Mouse (Mus musculus) myocyte (in vitro differentiated cells): ENCODE results near the gene Pdss2. TPM values are rescaled to one million over a fixed set of nuclear protein-coding genes. Genes with fewer than 3 reads are reported as not detected.

Experiments
- H3K27me3 ChIP-seq: one replicate; pipeline ENCODE4 v1.6.1; 2011; ENCODE audit not compliant: control insufficient read depth, insufficient read depth, insufficient read length
- H3K36me3 ChIP-seq: one replicate; pipeline ENCODE4 v1.6.1; 2011; ENCODE audit not compliant: control insufficient read depth, insufficient read depth
- H3K4me2 ChIP-seq: one replicate; pipeline ENCODE4 v1.6.1; 2011; ENCODE audit warnings: low read depth, control low read depth
- H3K4me3 ChIP-seq: one replicate; pipeline ENCODE4 v1.5.1; 2011; ENCODE audit warnings: mild to moderate bottlenecking, control low read depth, moderate library complexity
- H3K79me2 ChIP-seq: one replicate; pipeline ENCODE4 v1.6.1; 2011; ENCODE audit not compliant: control insufficient read depth, insufficient read depth
- H3ac ChIP-seq: one replicate; pipeline ENCODE4 v1.6.1; 2011; ENCODE audit not compliant: control insufficient read depth, insufficient read length
- CEBPB ChIP-seq: IDR thresholded peaks from 2 replicates; pipeline ENCODE4 v1.6.1; 2011; ENCODE audit warnings: mild to moderate bottlenecking, moderate library complexity; ENCODE audit not compliant: poor library complexity, insufficient read depth, severe bottlenecking
- E2F4 ChIP-seq: IDR thresholded peaks from one replicate; pipeline ENCODE4 v1.6.1; 2011; ENCODE audit warnings: mild to moderate bottlenecking, control low read depth, moderate library complexity; ENCODE audit not compliant: insufficient read depth
- MAX ChIP-seq: IDR thresholded peaks from one replicate; pipeline ENCODE4 v1.6.1; 2011; ENCODE audit warnings: low read depth, mild to moderate bottlenecking, control low read depth
- MYOD1 ChIP-seq, 3 experiments: IDR thresholded peaks; one replicate each; pipeline ENCODE4 v1.6.1; 2011; ENCODE audit warnings: control low read depth in 2 of 3, low read depth in 2 of 3, mild to moderate bottlenecking in 2 of 3, moderate library complexity in 1 of 3; ENCODE audit not compliant: insufficient read length in 2 of 3, control insufficient read depth in 1 of 3
- MYOG ChIP-seq, 3 experiments: IDR thresholded peaks; one replicate each; pipeline ENCODE4 v1.6.1; 2011; ENCODE audit warnings: control low read depth in 2 of 3, low read depth in 2 of 3, mild to moderate bottlenecking in 2 of 3; ENCODE audit not compliant: insufficient read length in 2 of 3, control insufficient read depth in 1 of 3, insufficient read depth in 1 of 3
- POLR2A ChIP-seq: IDR thresholded peaks from one replicate; pipeline ENCODE4 v1.6.1; 2011; ENCODE audit warnings: low read depth, mild to moderate bottlenecking, control low read depth, moderate library complexity; ENCODE audit not compliant: insufficient read length
- POLR2AphosphoS2 ChIP-seq: IDR thresholded peaks from one replicate; pipeline ENCODE4 v1.6.1; 2011; ENCODE audit warnings: low read depth, control low read depth; ENCODE audit not compliant: insufficient read length
- REST ChIP-seq: IDR thresholded peaks from one replicate; pipeline ENCODE4 v1.6.1; 2011; ENCODE audit warnings: mild to moderate bottlenecking, control low read depth, moderate library complexity; ENCODE audit not compliant: insufficient read depth, insufficient read length
- SRF ChIP-seq: IDR thresholded peaks from one replicate; pipeline ENCODE4 v1.6.1; 2011; ENCODE audit warnings: low read depth; ENCODE audit not compliant: control insufficient read depth, insufficient read length
- TCF12 ChIP-seq: IDR thresholded peaks from one replicate; pipeline ENCODE4 v1.6.1; 2011; ENCODE audit warnings: mild to moderate bottlenecking, control low read depth; ENCODE audit not compliant: poor library complexity, insufficient read depth, severe bottlenecking
- TCF3 ChIP-seq: IDR thresholded peaks from one replicate; pipeline ENCODE4 v1.6.1; 2011; ENCODE audit warnings: low read depth, control low read depth; ENCODE audit not compliant: insufficient read length
- USF1 ChIP-seq: IDR thresholded peaks from one replicate; pipeline ENCODE4 v1.6.1; 2011; ENCODE audit warnings: low read depth, mild to moderate bottlenecking, control low read depth, moderate library complexity
- polyA plus RNA-seq: library from polyadenylated mRNA; unstranded; fragments of >200 nt; fragmentation: generic; extraction: Trizol; gene quantifications from one replicate; pipeline ENCODE4 v1.2.1, GENCODE M21; 2012; ENCODE audit warnings: missing spikeins

The Pdss2 gene
- polyA plus RNA-seq, 1 experiment: 8.5 TPM

DNA sequence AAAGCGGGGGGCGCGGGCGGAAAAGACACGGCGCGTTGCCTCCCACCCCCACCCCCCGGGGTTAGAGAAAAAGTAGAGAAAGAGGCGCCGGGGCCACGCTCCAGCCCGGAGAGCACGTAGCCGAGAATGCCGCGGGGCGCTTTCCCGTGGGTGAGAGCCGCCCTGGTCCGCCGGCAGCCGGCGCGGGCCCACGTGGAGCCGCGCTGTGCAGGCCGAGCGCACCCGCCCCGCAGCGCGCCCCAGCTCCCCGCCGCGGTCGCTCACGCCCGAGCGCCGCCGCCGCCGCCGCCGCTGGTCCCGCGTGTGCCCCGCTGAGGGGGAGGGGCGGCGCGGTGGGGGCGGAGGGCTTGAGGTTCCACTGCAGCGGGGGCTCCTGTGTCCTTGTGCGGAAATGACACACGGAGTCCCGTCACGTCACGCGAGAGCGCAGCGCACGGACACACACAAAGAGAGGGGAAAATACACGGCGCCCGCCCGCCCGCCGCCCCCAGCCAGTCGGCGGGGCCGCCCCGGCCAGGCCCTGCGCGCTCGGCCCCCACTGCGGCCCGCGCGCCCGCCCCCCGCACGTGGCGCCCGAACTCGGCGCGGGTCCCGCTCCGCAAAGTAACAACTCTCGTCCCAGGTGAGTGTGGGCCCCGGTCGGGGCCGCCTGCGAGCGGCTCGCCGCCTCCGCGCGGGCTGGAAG is 257.6 kb downstream of the Pdss2 start, which contains the start of gene Bend3:
Bend3 (plus strand) TSS at position 81 of the 685 bp plus-strand sequence.
- Histone ChIP-seq H3ac (peak within 1 kb of the TSS; percentile 67), H3K4me2 (peak within 1 kb of the TSS; percentile 69), H3K36me3 (no peaks in the 10 kb centered on the region), H3K79me2 (peaks cover 17% of the 10 kb centered on the region), H3K4me3 (peak within 1 kb of the TSS; percentile 44), H3K27me3 (no peaks in the 10 kb centered on the region)
- TF ChIP-seq POLR2A (peak; percentile 35), TCF3 (no peak)

- TF ChIP-seq SRF (peak; percentile 67), CEBPB (no peak), POLR2AphosphoS2 (no peak), USF1 (peak; percentile 20), POLR2A (peak; percentile 68), MYOD1 (IDR thresholded peaks at IDR 0.05; ENCODE audit: control insufficient read depth in 1 of 3, insufficient read length in 2 of 3, low read depth in 2 of 3) (peak in 1 of 3 experiments; percentile 20), MAX (no peak)
- Histone ChIP-seq H3K79me2 (peaks cover 23% of the 10 kb centered on the region), H3K27me3 (no peaks in the 10 kb centered on the region), H3K36me3 (no peaks in the 10 kb centered on the region), H3K4me2 (peak overlapping the region; percentile 93), H3ac (peak overlapping the region; percentile 67), H3K4me3 (peak overlapping the region; percentile 44)
Measured at GRCm38 (mm10) chr10:43479436-43480157, 258.3 kb downstream of the Pdss2 start.

DNA sequence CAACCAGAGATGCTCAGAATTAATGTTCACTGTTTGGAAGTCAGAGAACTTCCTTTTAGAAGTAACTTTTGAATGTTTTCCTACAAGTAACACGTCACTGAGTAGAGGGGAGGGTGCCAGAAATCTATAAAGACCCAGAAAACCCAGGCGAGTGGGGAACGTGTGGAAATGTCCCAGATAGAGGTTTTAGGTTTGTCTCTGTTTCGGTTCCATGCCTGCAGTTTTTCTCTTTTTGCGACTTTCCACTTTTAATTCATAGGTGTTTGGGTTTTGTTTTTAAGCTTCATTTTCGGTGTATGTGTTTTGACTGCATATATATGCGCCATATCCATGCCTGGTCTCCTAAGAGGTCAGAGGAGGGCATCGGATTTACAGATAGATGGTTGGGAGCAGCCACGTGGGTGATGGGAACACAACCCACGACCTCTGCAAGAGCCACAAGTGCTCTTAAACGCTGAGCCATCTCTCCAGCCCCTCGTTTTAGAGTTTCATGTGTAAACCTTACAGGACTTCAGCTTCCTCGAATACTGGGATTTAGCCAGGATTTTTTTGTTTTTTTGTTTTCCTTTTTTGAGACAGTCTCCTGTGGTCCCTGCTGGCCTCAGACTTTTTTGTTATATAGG is 259.1 kb downstream of the Pdss2 start:
- no peaks in the 10 kb centered on the region for H3K36me3 ChIP-seq
- TF ChIP-seq TCF12: no peak
- peak overlapping the region; percentile 93 for H3K4me2 ChIP-seq
- H3K4me3 ChIP-seq: peak overlapping the region; percentile 44
- no peaks in the 10 kb centered on the region for H3K27me3 ChIP-seq
- peak overlapping the region; percentile 67 for H3ac ChIP-seq
- H3K79me2 ChIP-seq: peaks cover 23% of the 10 kb centered on the region

DNA sequence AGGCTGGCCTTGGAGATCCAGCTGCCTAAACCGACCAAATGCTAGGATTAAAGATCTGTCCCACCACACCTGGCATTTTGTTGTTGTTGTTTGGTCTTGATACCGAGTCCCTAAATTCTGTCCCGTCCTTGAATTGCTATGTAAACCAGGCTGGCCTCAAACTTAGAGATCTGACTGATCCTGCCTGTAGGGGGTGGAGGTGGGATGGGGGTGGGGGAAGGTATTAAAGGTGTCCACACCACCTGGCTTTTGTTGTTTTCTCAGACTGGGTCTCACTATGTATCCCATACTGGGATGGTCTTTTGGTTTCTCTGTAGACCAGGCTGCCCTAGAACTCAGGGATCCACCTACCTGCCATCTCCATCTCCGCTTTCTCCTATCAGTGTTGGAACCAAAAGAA is 259.9 kb downstream of the Pdss2 start:
- H3K4me2 ChIP-seq: no peak overlapping the region
- H3K4me3 ChIP-seq: peak overlapping the region; percentile 44
- no peaks in the 10 kb centered on the region for H3K36me3 ChIP-seq
- no peak for TF ChIP-seq MYOD1 (IDR thresholded peaks at IDR 0.05; ENCODE audit: control insufficient read depth in 1 of 3, insufficient read length in 2 of 3, low read depth in 2 of 3)
- TF ChIP-seq TCF3: no peak
- TF ChIP-seq SRF: no peak
- TF ChIP-seq E2F4: no peak
- no peak for TF ChIP-seq TCF12
- no peak for TF ChIP-seq POLR2A
- TF ChIP-seq REST: no peak
- TF ChIP-seq MAX: no peak
- TF ChIP-seq CEBPB: no peak
- no peak for TF ChIP-seq POLR2AphosphoS2
- TF ChIP-seq MYOG (IDR thresholded peaks at IDR 0.05; ENCODE audit: control insufficient read depth in 1 of 3, insufficient read depth in 1 of 3, insufficient read length in 2 of 3, low read depth in 2 of 3): no peak
- TF ChIP-seq USF1: no peak
- H3ac ChIP-seq: no peak overlapping the region
- H3K79me2 ChIP-seq: peaks cover 23% of the 10 kb centered on the region
- H3K27me3 ChIP-seq: no peaks in the 10 kb centered on the region

DNA sequence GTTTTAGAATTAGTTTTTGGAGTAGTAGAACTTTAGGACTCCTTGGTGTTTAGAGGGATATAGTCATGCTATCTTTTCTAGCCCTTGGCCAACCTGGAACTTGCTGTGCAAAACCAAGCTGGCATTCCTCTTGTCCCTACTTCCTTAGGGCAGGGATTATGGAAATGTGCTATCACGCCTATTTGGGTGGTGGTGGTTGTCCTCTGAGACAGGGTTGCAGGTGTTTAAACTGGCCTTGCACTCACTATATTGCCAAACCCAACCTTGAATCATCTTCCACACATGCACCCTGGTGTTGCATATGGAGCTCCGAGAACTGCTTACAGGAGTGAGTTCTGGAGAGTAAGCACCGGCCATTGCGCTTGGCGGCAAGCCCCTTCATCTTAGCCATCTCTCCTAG is 260.7 kb downstream of the Pdss2 start:
- Histone ChIP-seq H3K4me2 (no peak overlapping the region), H3K27me3 (no peaks in the 10 kb centered on the region)
- TF ChIP-seq USF1: no peak
- no peak for TF ChIP-seq CEBPB
- TF ChIP-seq MAX: no peak
- no peak for TF ChIP-seq E2F4
- no peak for TF ChIP-seq MYOD1 (IDR thresholded peaks at IDR 0.05; ENCODE audit: control insufficient read depth in 1 of 3, insufficient read length in 2 of 3, low read depth in 2 of 3)
- TF ChIP-seq TCF3: no peak
- TF ChIP-seq SRF: no peak
- no peak for TF ChIP-seq TCF12
- TF ChIP-seq MYOG (IDR thresholded peaks at IDR 0.05; ENCODE audit: control insufficient read depth in 1 of 3, insufficient read depth in 1 of 3, insufficient read length in 2 of 3, low read depth in 2 of 3): no peak
- no peak for TF ChIP-seq POLR2A
- no peak for TF ChIP-seq REST
- no peak for TF ChIP-seq POLR2AphosphoS2

More for the DNA sequence above, 260.7 kb downstream of the Pdss2 start:
- Histone ChIP-seq H3ac (no peak overlapping the region), H3K36me3 (no peaks in the 10 kb centered on the region), H3K4me3 (no peak overlapping the region), H3K79me2 (peaks cover 23% of the 10 kb centered on the region)
